Mouse (Mus musculus): Measurements from ENCODE around the gene Bloc1s6. TPM values are rescaled to one million over a fixed set of nuclear protein-coding genes. Genes with fewer than 3 reads are reported as not detected.

Bloc1s6 gene
- total RNA-seq (2021): 10 to 100 TPM; 12.8 to 16.0 TPM

GRCm38 (mm10) chr2:122737894-122738830 is at the start of gene Bloc1s6:
TSS of gene Bloc1s6 (plus strand) at chr2:122738503.
- peak; percentile 92 for DNase-seq

- no peak for DNase-seq
These were observed 40.8 kb upstream of the Bloc1s6 start for GRCm38 (mm10) chr2:122697526-122697925.

- no peak for DNase-seq
These were observed 37.3 kb upstream of the Bloc1s6 start for GRCm38 (mm10) chr2:122701012-122701411.

- DNase-seq: no peak
These were observed 36.5 kb upstream of the Bloc1s6 start for GRCm38 (mm10) chr2:122701871-122702180.

- peak; percentile 85 for DNase-seq
These were observed 35.9 kb upstream of the Bloc1s6 start, which contains the start of gene Slc30a4 for GRCm38 (mm10) chr2:122702181-122703036. TSS of gene Slc30a4 (minus strand) at chr2:122702663.

GRCm38 (mm10) chr2:122704572-122704971 is 33.7 kb upstream of the Bloc1s6 start:
- no peak for DNase-seq

- DNase-seq: no peak
These were observed 30.2 kb upstream of the Bloc1s6 start for GRCm38 (mm10) chr2:122708080-122708479.

GRCm38 (mm10) chr2:122709156-122709555 is 29.1 kb upstream of the Bloc1s6 start:
- no peak for DNase-seq

GRCm38 (mm10) chr2:122711911-122712310 is 26.4 kb upstream of the Bloc1s6 start:
- DNase-seq: no peak

GRCm38 (mm10) chr2:122712848-122713247 is 25.5 kb upstream of the Bloc1s6 start:
- DNase-seq: no peak

- DNase-seq: no peak
These were observed 23.1 kb upstream of the Bloc1s6 start for GRCm38 (mm10) chr2:122715148-122715692.

- DNase-seq: no peak
These were observed 21.9 kb upstream of the Bloc1s6 start for GRCm38 (mm10) chr2:122716301-122716842.

- DNase-seq: no peak
These were observed 19.1 kb upstream of the Bloc1s6 start for GRCm38 (mm10) chr2:122719232-122719631.

GRCm38 (mm10) chr2:122720564-122720963 is 17.7 kb upstream of the Bloc1s6 start:
- no peak for DNase-seq

GRCm38 (mm10) chr2:122725604-122726003 is 12.7 kb upstream of the Bloc1s6 start:
- DNase-seq: peak; percentile 47

GRCm38 (mm10) chr2:122731456-122731855 is 6.8 kb upstream of the Bloc1s6 start:
- no peak for DNase-seq

- no peak for DNase-seq
These were observed 720 bp downstream of the Bloc1s6 start for GRCm38 (mm10) chr2:122739023-122739422.

- DNase-seq: no peak
These were observed 8.2 kb downstream of the Bloc1s6 start for GRCm38 (mm10) chr2:122746461-122746860.

GRCm38 (mm10) chr2:122753739-122754343 is 15.5 kb downstream of the Bloc1s6 start:
- DNase-seq: peak; percentile 65

GRCm38 (mm10) chr2:122759791-122760190 is 21.5 kb downstream of the Bloc1s6 start:
- no peak for DNase-seq

GRCm38 (mm10) chr2:122762991-122763390 is 24.7 kb downstream of the Bloc1s6 start:
- DNase-seq: no peak

GRCm38 (mm10) chr2:122764526-122764925 is 26.2 kb downstream of the Bloc1s6 start:
- no peak for DNase-seq
